Mouse (Mus musculus) liver, embryonic 11.5 days (tissue): ENCODE data around the gene C1qc. TPM values are rescaled to one million over a fixed set of nuclear protein-coding genes. Genes with fewer than 3 reads are reported as not detected.
A peak's percentile ranks its signal among the peaks of the same experiment; 100 is the strongest.

Experiments
- ATAC-seq: fragments of 200-750 bp; cut with Nextera tagmentation; replicated peaks from 2 replicates; pipeline ENCODE4 v1.8.0; 2017; ENCODE audit warnings: moderate number of reproducible peaks, mild to moderate bottlenecking, moderate TSS enrichment, moderate library complexity; ENCODE audit not compliant: low FRiP score
- DNase-seq: peaks from one replicate; pipeline ENCODE4 v3.0.0-alpha.2; 2017; ENCODE audit warnings: low spot score
- H3K27ac ChIP-seq: fragments of 300-500 bp; sonication (generic); 2 replicates; pipeline ENCODE4 v1.5.1; 2014; ENCODE audit warnings: mild to moderate bottlenecking, low read depth, low read length, control low read depth
- H3K27me3 ChIP-seq: fragments of 300-500 bp; sonication (generic); replicated peaks from 2 replicates; pipeline ENCODE4 v1.6.1; 2014; ENCODE audit warnings: low read length, mixed read lengths; ENCODE audit not compliant: control insufficient read depth, insufficient read depth
- H3K36me3 ChIP-seq: fragments of 300-500 bp; sonication (generic); 2 replicates; pipeline ENCODE4 v1.6.1; 2014; ENCODE audit warnings: mild to moderate bottlenecking, low read length, moderate library complexity, mixed read lengths; ENCODE audit not compliant: control insufficient read depth, insufficient read depth
- H3K4me1 ChIP-seq: fragments of 300-500 bp; sonication (generic); replicated peaks from 2 replicates; pipeline ENCODE4 v1.6.1; 2014; ENCODE audit warnings: low read length, mixed read lengths; ENCODE audit not compliant: control insufficient read depth, insufficient read depth
- H3K4me2 ChIP-seq: fragments of 300-500 bp; sonication (generic); 2 replicates; pipeline ENCODE4 v1.6.1; 2014; ENCODE audit warnings: mild to moderate bottlenecking, control low read depth, moderate library complexity
- H3K4me3 ChIP-seq: fragments of 300-500 bp; sonication (generic); 2 replicates; pipeline ENCODE4 v1.5.1; 2014; ENCODE audit warnings: low read depth, low read length, control low read depth
- H3K9ac ChIP-seq: fragments of 300-500 bp; sonication (generic); 2 replicates; pipeline ENCODE4 v1.6.1; 2014; ENCODE audit warnings: low read depth, low read length, control low read depth
- H3K9me3 ChIP-seq: fragments of 300-500 bp; sonication (generic); 2 replicates; pipeline ENCODE4 v1.6.1; 2016; ENCODE audit warnings: low read length, inconsistent platforms, mixed read lengths; ENCODE audit not compliant: control insufficient read depth
- WGBS: fragments of 180-500 bp; shearing (Covaris S2); extraction: QIAGEN DNeasy Blood & Tissue Kit; methylation state at CpG from one replicate; pipeline ENCODE4 v1.1.7; 2014; 5-methylcytosine and 5-hydroxymethylcytosine counted together
- polyA plus RNA-seq: library from polyadenylated mRNA; unstranded; fragments of >200 nt; fragmentation: Nextera tagmentation; extraction: Ambion mirVana; gene quantifications from 2 replicates; pipeline ENCODE4 v1.2.1, GENCODE M21; 2014

C1qc gene
- polyA plus RNA-seq, 1 experiment from 2014 or later, result 42.0 TPM

DNA sequence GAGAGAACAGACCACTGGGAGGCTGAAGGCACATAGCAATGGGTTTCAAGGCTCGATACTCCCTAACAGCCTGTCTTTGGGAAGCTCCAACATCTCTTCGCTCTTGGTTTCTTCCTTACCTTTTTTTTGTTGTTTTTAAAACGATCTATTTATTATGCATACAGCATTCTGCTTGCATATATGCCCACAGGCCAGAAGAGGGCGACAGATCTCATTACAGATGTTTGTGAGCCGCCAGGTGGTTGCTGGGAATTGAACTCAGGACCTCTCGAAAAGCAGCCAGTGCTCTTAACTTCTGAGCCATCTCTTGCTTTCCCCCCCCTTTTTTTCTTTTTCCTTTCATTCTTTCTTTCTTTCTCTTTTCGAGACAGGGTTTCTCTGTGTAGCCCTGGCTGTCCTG is 6.3 kb upstream of the C1qc start:
- Histone ChIP-seq H3K4me2 (no peak overlapping the region), H3K9ac (no peak overlapping the region), H3K27me3 (peaks cover 38% of the 10 kb centered on the region), H3K9me3 (no peaks in the 10 kb centered on the region), H3K4me3 (no peak overlapping the region), H3K27ac (no peak overlapping the region), H3K4me1 (no peaks in the 10 kb centered on the region), H3K36me3 (no peaks in the 10 kb centered on the region)
- WGBS, result 54% methylated on average over 7 of the region's 7 CpGs
- ATAC-seq, result no peak
- no peak for DNase-seq

DNA sequence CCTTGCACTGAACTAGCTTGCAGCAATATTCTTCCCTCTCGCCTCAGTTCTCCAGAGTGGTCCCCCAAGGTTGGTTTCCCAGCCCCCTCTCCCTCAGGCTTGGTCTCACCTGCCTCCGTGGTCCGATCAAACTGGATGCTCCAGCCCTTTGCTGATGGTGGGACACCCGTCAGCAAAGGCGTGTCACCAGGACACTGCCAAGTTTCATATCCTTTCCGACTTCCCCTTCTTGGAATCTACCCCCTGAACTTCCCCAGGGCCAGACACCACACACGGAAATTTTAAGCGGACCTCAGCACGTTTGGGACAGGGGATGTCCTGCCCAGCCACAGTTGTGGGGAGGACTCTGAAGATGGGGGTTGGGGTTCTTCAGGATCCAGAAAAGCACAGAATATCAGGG is 5.8 kb upstream of the C1qc start, which contains the start of gene C1qa:
Gene C1qa, minus strand, starts transcription at position 167 of the 400 bp plus-strand sequence.
- no peak for DNase-seq
- no peak for ATAC-seq
- no peak within 1 kb of the TSS for H3K27ac ChIP-seq
- no peaks in the 10 kb centered on the region for H3K4me1 ChIP-seq
- 66% methylated on average over 9 of the region's 9 CpGs for WGBS
- no peak within 1 kb of the TSS for H3K9ac ChIP-seq
- no peak within 1 kb of the TSS for H3K4me2 ChIP-seq
- peak within 1 kb of the TSS; percentile 12; the same call in 1 of the 2 replicates for H3K4me3 ChIP-seq
- H3K27me3 ChIP-seq, result peaks cover 36% of the 10 kb centered on the region
- H3K9me3 ChIP-seq, result no peaks in the 10 kb centered on the region
- no peaks in the 10 kb centered on the region for H3K36me3 ChIP-seq

DNA sequence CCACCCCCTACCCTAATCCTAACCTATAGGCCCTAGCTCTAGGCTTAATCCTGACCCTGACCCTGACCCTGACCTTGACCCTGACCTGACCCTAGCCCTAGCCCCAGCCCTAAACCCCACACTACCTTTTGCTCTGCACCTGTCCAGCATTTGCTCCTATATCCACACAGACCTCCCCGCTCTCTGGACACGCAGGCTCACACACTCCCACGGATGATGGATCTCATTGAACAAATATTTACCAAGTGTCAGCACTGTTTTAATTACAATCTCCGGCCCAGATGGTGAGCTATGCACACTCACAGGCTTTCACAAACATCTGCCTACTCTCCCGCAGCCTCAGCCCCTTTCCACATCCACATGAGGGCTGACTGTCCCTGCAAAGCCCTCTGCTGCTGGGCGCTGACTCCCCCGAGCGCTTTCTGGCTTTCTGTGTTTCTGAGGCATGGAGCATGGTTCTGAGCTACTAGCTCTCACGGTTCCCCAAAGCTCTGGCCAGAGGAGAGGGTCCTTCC is 5.3 kb upstream of the C1qc start:
- no peak for DNase-seq
- Histone ChIP-seq H3K36me3 (no peaks in the 10 kb centered on the region), H3K4me1 (no peaks in the 10 kb centered on the region), H3K9me3 (no peaks in the 10 kb centered on the region), H3K27ac (no peak overlapping the region), H3K9ac (no peak overlapping the region), H3K27me3 (peaks cover 34% of the 10 kb centered on the region), H3K4me2 (no peak overlapping the region), H3K4me3 (no peak overlapping the region)
- no peak for ATAC-seq
- 62% methylated on average over 9 of the region's 9 CpGs for WGBS

DNA sequence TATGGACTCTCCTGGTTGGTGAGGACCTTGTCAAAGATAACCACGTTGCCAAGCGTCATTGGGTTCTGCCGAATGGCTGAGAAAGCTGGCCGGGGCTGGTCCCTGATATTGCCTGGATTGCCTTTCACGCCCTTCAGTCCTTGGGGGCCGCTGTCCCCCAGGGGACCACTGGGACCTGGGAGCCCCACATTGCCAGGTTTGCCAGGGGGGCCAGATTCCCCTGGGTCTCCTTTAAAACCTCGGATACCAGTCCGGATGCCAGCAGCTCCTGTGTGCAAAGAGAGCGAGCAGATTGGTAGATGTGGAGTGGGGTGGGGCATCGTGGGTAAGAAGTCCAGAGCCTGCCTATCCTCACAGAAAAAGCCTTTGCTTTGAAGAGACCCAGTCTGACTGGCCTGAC is 3.6 kb upstream of the C1qc start:
- H3K9ac ChIP-seq, result no peak overlapping the region
- H3K36me3 ChIP-seq, result no peaks in the 10 kb centered on the region
- H3K27ac ChIP-seq, result no peak overlapping the region
- no peak overlapping the region for H3K4me2 ChIP-seq
- no peaks in the 10 kb centered on the region for H3K9me3 ChIP-seq
- H3K4me1 ChIP-seq, result no peaks in the 10 kb centered on the region
- ATAC-seq (no peak), DNase-seq (no peak)
- 33% methylated on average over 10 of the region's 10 CpGs for WGBS
- no peak overlapping the region for H3K4me3 ChIP-seq
- H3K27me3 ChIP-seq, result peaks cover 27% of the 10 kb centered on the region

DNA sequence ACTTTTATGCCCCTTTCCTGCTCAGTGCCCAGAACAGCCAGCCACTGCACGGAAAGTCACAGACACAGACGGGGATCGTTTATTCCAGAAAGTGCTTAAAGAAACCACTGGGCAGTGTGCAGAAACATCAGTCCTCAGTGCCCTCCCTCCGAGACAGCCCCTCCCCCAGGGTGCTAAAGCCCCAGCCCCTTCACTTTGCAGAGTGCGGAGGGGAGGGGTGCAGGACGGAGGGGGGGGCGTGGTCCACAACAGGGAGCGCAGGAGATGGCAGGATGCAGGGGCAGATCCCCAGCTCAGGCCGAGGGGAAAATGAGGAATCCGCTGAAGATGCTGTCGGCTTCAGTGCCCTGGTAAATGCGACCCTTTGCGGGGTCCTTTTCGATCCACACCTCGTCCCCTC is 3.0 kb upstream of the C1qc start:
- H3K4me1 ChIP-seq, result no peaks in the 10 kb centered on the region
- DNase-seq (no peak), ATAC-seq (no peak)
- peaks cover 27% of the 10 kb centered on the region for H3K27me3 ChIP-seq
- no peak overlapping the region for H3K27ac ChIP-seq
- no peak overlapping the region for H3K4me3 ChIP-seq
- no peaks in the 10 kb centered on the region for H3K9me3 ChIP-seq
- H3K9ac ChIP-seq, result no peak overlapping the region
- WGBS, result 7% methylated on average over 15 of the region's 15 CpGs
- H3K4me2 ChIP-seq, result no peak overlapping the region
- H3K36me3 ChIP-seq, result no peaks in the 10 kb centered on the region

DNA sequence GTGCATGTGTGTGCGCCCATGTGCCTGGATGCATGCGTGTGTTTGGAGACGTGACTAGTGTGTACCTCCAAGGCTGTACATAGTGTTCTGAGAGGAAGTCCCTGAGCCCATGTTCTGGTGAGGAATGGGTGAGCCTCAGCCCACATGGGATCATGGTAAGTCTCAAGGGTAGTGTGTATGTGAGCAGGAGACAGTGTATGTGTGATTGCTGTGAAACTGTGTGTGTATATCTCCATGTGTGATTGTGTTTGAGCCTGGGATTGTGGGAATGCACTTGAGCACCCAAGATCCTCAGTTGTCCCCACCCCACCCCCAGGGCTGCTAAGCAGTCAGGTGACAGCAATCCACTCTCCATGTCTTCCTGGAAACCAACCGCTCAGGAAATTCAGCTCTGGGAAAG is 2.0 kb upstream of the C1qc start:
- WGBS, result 65% methylated on average over 4 of the region's 4 CpGs
- H3K4me3 ChIP-seq, result no peak overlapping the region
- no peak for ATAC-seq
- H3K27me3 ChIP-seq, result peaks cover 27% of the 10 kb centered on the region
- H3K36me3 ChIP-seq, result no peaks in the 10 kb centered on the region
- no peak for DNase-seq
- H3K9me3 ChIP-seq, result no peaks in the 10 kb centered on the region
- H3K9ac ChIP-seq, result no peak overlapping the region
- no peak overlapping the region for H3K4me2 ChIP-seq
- H3K4me1 ChIP-seq, result no peaks in the 10 kb centered on the region
- no peak overlapping the region for H3K27ac ChIP-seq

DNA sequence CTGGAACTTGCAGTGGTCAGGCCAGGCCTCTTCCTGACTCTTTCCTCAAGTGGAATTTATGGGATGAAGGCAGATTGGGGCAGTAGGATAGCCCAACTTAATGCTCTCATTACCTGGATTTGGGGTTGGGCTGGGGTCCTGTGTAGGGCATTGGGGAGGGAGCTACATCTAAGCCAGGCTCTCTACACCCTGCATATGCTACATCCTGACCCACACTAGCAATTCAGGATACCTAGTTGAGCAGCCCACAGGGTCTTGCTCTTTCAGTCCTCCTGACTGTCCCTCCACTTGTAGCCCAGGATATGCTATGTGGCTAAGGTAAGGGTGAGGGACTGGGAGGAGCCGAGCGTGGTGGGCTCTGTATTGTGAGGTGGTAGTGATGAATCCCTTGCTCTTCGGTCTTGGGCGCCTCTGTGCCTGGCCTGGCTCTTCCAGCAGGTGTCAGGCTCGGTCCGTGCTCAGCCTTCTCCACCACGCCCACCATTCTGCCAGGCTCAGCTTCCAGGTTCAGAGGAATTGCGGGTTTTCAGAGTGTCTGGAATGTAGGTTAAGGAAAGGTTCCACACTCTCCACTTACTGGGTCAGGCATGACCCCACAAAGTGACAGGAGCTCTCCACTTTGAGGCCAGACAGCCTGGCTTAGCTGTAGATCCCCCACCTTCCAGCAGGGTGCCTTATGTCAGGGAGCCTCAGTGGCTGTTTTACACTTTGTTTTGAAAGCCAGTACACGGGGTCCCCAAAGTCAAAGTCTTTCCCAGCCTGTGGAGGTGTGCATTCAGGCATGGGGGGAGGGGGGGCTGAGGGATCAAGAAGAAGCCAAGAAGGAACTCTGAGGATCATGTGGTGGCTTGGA is 1.1 kb upstream of the C1qc start:
- Histone ChIP-seq H3K9me3 (no peaks in the 10 kb centered on the region), H3K36me3 (no peaks in the 10 kb centered on the region), H3K9ac (no peak overlapping the region), H3K4me1 (no peaks in the 10 kb centered on the region), H3K27me3 (peaks cover 27% of the 10 kb centered on the region), H3K4me2 (no peak overlapping the region), H3K4me3 (no peak overlapping the region), H3K27ac (no peak overlapping the region)
- DNase-seq (no peak), ATAC-seq (no peak)
- 6% methylated on average over 9 of the region's 9 CpGs for whole genome bisulfite sequencing

DNA sequence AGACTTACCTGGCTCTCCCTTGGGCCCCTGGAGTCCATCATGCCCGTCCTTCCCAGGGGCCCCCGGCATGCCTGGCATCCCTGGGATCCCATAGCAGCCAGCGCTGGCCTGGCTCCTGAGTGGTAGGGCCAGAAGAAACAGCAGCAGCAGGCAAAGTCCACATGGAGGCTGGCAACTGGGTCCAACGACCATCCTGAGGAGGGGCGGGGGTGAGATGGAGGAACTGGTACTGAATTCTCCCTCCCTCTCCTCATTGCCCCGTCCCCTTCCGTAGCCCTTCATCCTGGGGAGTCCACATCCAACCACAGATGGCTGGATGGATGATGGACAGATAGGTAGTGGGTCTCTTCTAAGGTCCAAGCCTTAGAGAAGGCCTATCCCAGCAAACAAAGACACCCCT is 494 bp downstream of the C1qc start:
- H3K27me3 ChIP-seq, result peaks cover 22% of the 10 kb centered on the region
- H3K36me3 ChIP-seq, result no peaks in the 10 kb centered on the region
- no peaks in the 10 kb centered on the region for H3K4me1 ChIP-seq
- DNase-seq (no peak), ATAC-seq (no peak)
- H3K9ac ChIP-seq, result no peak overlapping the region
- WGBS, result 57% methylated on average over 7 of the region's 7 CpGs
- H3K9me3 ChIP-seq, result no peaks in the 10 kb centered on the region
- H3K4me2 ChIP-seq, result no peak overlapping the region
- no peak overlapping the region for H3K4me3 ChIP-seq
- H3K27ac ChIP-seq, result no peak overlapping the region

DNA sequence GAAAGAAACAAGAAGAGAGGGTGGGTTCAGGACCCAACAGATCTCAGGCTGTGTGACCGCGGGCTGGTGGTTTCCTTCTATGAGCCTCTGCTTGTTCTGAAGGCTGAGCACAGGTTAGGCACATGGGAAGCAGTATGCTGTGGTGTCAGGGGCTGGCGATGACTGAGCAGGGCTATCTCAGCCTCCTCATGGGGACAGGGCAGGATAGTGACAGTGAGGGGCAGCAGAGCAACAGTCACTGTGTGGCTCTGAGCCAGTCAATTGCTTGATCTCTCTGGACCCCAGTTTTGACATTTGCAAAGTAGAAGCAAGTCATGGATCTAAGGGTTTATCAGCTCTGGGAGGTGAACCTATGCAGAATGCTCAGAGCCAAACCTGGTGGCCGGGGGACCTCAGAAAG is 1.8 kb downstream of the C1qc start:
- WGBS, result 66% methylated on average over 4 of the region's 4 CpGs

More for the DNA sequence above, 1.8 kb downstream of the C1qc start:
- Histone ChIP-seq H3K9me3 (no peaks in the 10 kb centered on the region), H3K4me1 (no peaks in the 10 kb centered on the region), H3K36me3 (no peaks in the 10 kb centered on the region), H3K4me3 (no peak overlapping the region), H3K27ac (no peak overlapping the region), H3K9ac (no peak overlapping the region), H3K4me2 (no peak overlapping the region), H3K27me3 (peaks cover 17% of the 10 kb centered on the region)
- DNase-seq, result no peak
- no peak for ATAC-seq
